Mouse (Mus musculus) CH12.LX (cell line): Measurements from ENCODE around the gene Prima1.

Experiments
- BHLHE40 ChIP-seq: IDR thresholded peaks from 2 replicates; pipeline ENCODE4 v1.6.1; 2011; ENCODE audit warnings: mild to moderate bottlenecking, low read depth, low read length, improper control_type of control experiment
- CTCF ChIP-seq, 2 experiments: IDR thresholded peaks in 1 of 2; conservative IDR thresholded peaks in 1 of 2; 2 replicates each; pipeline ENCODE4 v1.5.1; 2011 to 2012; ENCODE audit warnings: low read depth in 2 of 2, low read length in 2 of 2, improper control_type of control experiment in 1 of 2, inconsistent platforms in 1 of 2, mild to moderate bottlenecking in 1 of 2, moderate library complexity in 1 of 2
- ELF1 ChIP-seq: IDR thresholded peaks from 2 replicates; pipeline ENCODE4 v1.6.1; 2014; ENCODE audit warnings: low read depth, mild to moderate bottlenecking, inconsistent platforms, low read length, improper control_type of control experiment
- EP300 ChIP-seq: IDR thresholded peaks from 2 replicates; pipeline ENCODE4 v1.6.1; 2011; ENCODE audit warnings: low read length, improper control_type of control experiment
- JUND ChIP-seq: conservative IDR thresholded peaks from 2 replicates; pipeline ENCODE4 v1.6.1; 2011; ENCODE audit warnings: low read depth, low read length, improper control_type of control experiment
- MYC ChIP-seq: IDR thresholded peaks from 2 replicates; pipeline ENCODE4 v1.6.1; 2011; ENCODE audit warnings: low read depth, mild to moderate bottlenecking, improper control_type of control experiment, low read length
- NRF1 ChIP-seq: IDR thresholded peaks from 2 replicates; pipeline ENCODE4 v1.6.1; 2014; ENCODE audit warnings: low read depth, mild to moderate bottlenecking, inconsistent platforms, low read length, improper control_type of control experiment, moderate library complexity
- POLR2A ChIP-seq: IDR thresholded peaks from 2 replicates; pipeline ENCODE4 v1.6.1; 2011; ENCODE audit warnings: low read depth, mild to moderate bottlenecking, improper control_type of control experiment, low read length
- USF1 ChIP-seq: IDR thresholded peaks from 2 replicates; pipeline ENCODE4 v1.6.1; 2014; ENCODE audit warnings: low read depth, mild to moderate bottlenecking, inconsistent platforms, low read length, improper control_type of control experiment
- ZC3H11A ChIP-seq: IDR thresholded peaks from 2 replicates; pipeline ENCODE4 v1.6.1; 2012; ENCODE audit warnings: low read depth, mild to moderate bottlenecking, inconsistent platforms, low read length, improper control_type of control experiment
- ZNF384 ChIP-seq: IDR thresholded peaks from 2 replicates; pipeline ENCODE4 v1.6.1; 2012; ENCODE audit warnings: low read depth, low read length, improper control_type of control experiment, inconsistent platforms

GRCm38 (mm10) chr12:103242591-103243025, 658 bp upstream of the Prima1 start:
- TF ChIP-seq BHLHE40 (no peak), ZNF384 (no peak), JUND (no peak), CTCF (conservative IDR thresholded peaks at IDR 0.05 in 1 of 2, IDR thresholded peaks at IDR 0.05 in 1 of 2; ENCODE audit: low read depth in 2 of 2, low read length in 2 of 2) (no peak), MYC (no peak), POLR2A (no peak), ZC3H11A (no peak), ELF1 (no peak), NRF1 (no peak), EP300 (no peak), USF1 (no peak)
